Mouse (Mus musculus) kidney, postnatal 36 days (tissue): ENCODE results near the gene Cmklr1.

Experiments
- DNase-seq, 2 experiments: peaks; one replicate each; pipeline ENCODE4 v3.0.0; 2021 to 2022; ENCODE audit warnings: mixed read lengths in 2 of 2

The Cmklr1 gene

GRCm38 (mm10) chr5:113650035-113650865 lies at the start of gene Cmklr1:
Cmklr1 (minus strand) TSS chr5:113650426.
- DNase-seq: peak; percentile 53 to 68

GRCm38 (mm10) chr5:113694415-113694814 lies 44.2 kb upstream of the Cmklr1 start:
- DNase-seq: no peak

GRCm38 (mm10) chr5:113694000-113694399 lies 43.8 kb upstream of the Cmklr1 start:
- no peak for DNase-seq

- no peak for DNase-seq
Measured at GRCm38 (mm10) chr5:113693196-113693755, 43.0 kb upstream of the Cmklr1 start.

GRCm38 (mm10) chr5:113690866-113691265 lies 40.6 kb upstream of the Cmklr1 start:
- DNase-seq: no peak

GRCm38 (mm10) chr5:113690069-113690548 lies 39.9 kb upstream of the Cmklr1 start:
- no peak for DNase-seq

- DNase-seq: no peak
Measured at GRCm38 (mm10) chr5:113687514-113687913, 37.3 kb upstream of the Cmklr1 start.

GRCm38 (mm10) chr5:113685471-113685870 lies 35.2 kb upstream of the Cmklr1 start:
- no peak for DNase-seq

GRCm38 (mm10) chr5:113683246-113683645 lies 33.0 kb upstream of the Cmklr1 start:
- no peak for DNase-seq

GRCm38 (mm10) chr5:113682472-113682871 lies 32.2 kb upstream of the Cmklr1 start:
- DNase-seq: no peak

GRCm38 (mm10) chr5:113681219-113681618 lies 31.0 kb upstream of the Cmklr1 start:
- no peak for DNase-seq

- DNase-seq: no peak
Measured at GRCm38 (mm10) chr5:113679509-113679908, 29.3 kb upstream of the Cmklr1 start.

- no peak for DNase-seq
Measured at GRCm38 (mm10) chr5:113678743-113679452, 28.7 kb upstream of the Cmklr1 start.

- no peak for DNase-seq
Measured at GRCm38 (mm10) chr5:113677541-113677940, 27.3 kb upstream of the Cmklr1 start.

- DNase-seq: no peak
Measured at GRCm38 (mm10) chr5:113674851-113675250, 24.6 kb upstream of the Cmklr1 start.

- peak; percentile 38 to 63 for DNase-seq
Measured at GRCm38 (mm10) chr5:113672456-113672855, 22.2 kb upstream of the Cmklr1 start.

GRCm38 (mm10) chr5:113670597-113670996 lies 20.4 kb upstream of the Cmklr1 start:
- no peak for DNase-seq

- DNase-seq: no peak
Measured at GRCm38 (mm10) chr5:113670110-113670509, 19.9 kb upstream of the Cmklr1 start.

- no peak for DNase-seq
Measured at GRCm38 (mm10) chr5:113664629-113665195, 14.5 kb upstream of the Cmklr1 start.

- DNase-seq: no peak
Measured at GRCm38 (mm10) chr5:113664127-113664526, 13.9 kb upstream of the Cmklr1 start.

- DNase-seq: no peak
Measured at GRCm38 (mm10) chr5:113660872-113661271, 10.6 kb upstream of the Cmklr1 start.

- no peak for DNase-seq
Measured at GRCm38 (mm10) chr5:113654821-113655220, 4.6 kb upstream of the Cmklr1 start.

- DNase-seq: no peak
Measured at GRCm38 (mm10) chr5:113654206-113654605, 4.0 kb upstream of the Cmklr1 start.
